ENCODE assay signal across 14 mouse cellular contexts in genomic region chr1:90997641-90998040, GRCm38 (mm10). TPM values are rescaled to one million over a fixed set of nuclear protein-coding genes. Genes with fewer than 3 reads are reported as not detected.
DNase-seq lines count a peak whose midpoint lies in the region; ATAC-seq and TF ChIP-seq lines count a peak whose summit lies in the region.
"Had no signal": no experiment of that assay in that cellular context is flagged by ENCODE, and none has a peak within 500 bp of the region (broad histone marks: within the 10 kb centered on the region; RNA-seq: fewer than 3 reads in every experiment).

No protein-coding gene starts in this region.

- 84% methylated on average over 5 of the region's 5 CpGs for WGBS in limb, embryonic 12.5 days
- 87% methylated on average over 5 of the region's 5 CpGs for WGBS in stomach, postnatal 0 days

- peaks cover 11% of the 10 kb centered on the region for H3K9me3 ChIP-seq in megakaryocyte, embryonic 14.5 days
- 0 out of 2 replicates have a peak, but pooled peaks cover 4% of the 10 kb centered on the region for H3K9me3 ChIP-seq in limb, embryonic 12.5 days
- no peaks in the 10 kb centered on the region for H3K9me3 ChIP-seq in stomach, postnatal 0 days (ENCODE audit: control insufficient read depth, low read length)

- no peak for TF ChIP-seq EP300 in stomach, postnatal 0 days (optimal IDR thresholded peaks at IDR 0.05)

- H3K9ac ChIP-seq in limb, embryonic 12.5 days (replicated peaks), result no peak overlapping the region
- H3K9ac ChIP-seq in stomach, postnatal 0 days (ENCODE audit: low read length), result no peak overlapping the region

- H3K36me3 ChIP-seq in megakaryocyte, embryonic 14.5 days (replicated peaks; ENCODE audit: low read length), result peaks cover 7% of the 10 kb centered on the region
- no peaks in the 10 kb centered on the region for H3K36me3 ChIP-seq in limb, embryonic 12.5 days
- no peaks in the 10 kb centered on the region for H3K36me3 ChIP-seq in stomach, postnatal 0 days (ENCODE audit: control insufficient read depth, insufficient read depth, low read length)

- no peak overlapping the region for H3K27ac ChIP-seq in limb, embryonic 12.5 days
- no peak overlapping the region for H3K27ac ChIP-seq in stomach, postnatal 0 days (replicated peaks)

- no peak for TF ChIP-seq CTCF in stomach, postnatal 0 days (IDR thresholded peaks at IDR 0.05; ENCODE audit: low read depth)

- peak; percentile 84 for DNase-seq in heart, adult 11 months
- no peak for DNase-seq in heart, postnatal 14 days
- DNase-seq in stomach, postnatal 0 days (ENCODE audit: low spot score), result no peak
- no peak for DNase-seq in cerebellum, postnatal 10 days
- DNase-seq: adrenal gland, postnatal 10 days; cerebellum, adult 9-11 months; kidney, adult 11 months; lung, embryonic 14.5 days had no signal

- intact Hi-C loops in heart, postnatal 14 days (cut with DNase I), result no loop called here

- H3K27me3 ChIP-seq in megakaryocyte, embryonic 14.5 days (replicated peaks), result peaks cover 46% of the 10 kb centered on the region
- peaks cover 6% of the 10 kb centered on the region; the same call in 1 of the 2 replicates for H3K27me3 ChIP-seq in limb, embryonic 12.5 days
- no peaks in the 10 kb centered on the region for H3K27me3 ChIP-seq in stomach, postnatal 0 days (ENCODE audit: control insufficient read depth, insufficient read depth, low read length)

- peaks cover 54% of the 10 kb centered on the region for H3K4me1 ChIP-seq in megakaryocyte, embryonic 14.5 days
- peaks cover 15% of the 10 kb centered on the region for H3K4me1 ChIP-seq in limb, embryonic 12.5 days (replicated peaks)
- peaks cover 4% of the 10 kb centered on the region for H3K4me1 ChIP-seq in stomach, postnatal 0 days (replicated peaks; ENCODE audit: control insufficient read depth, insufficient read depth)

- H3K4me3 ChIP-seq in megakaryocyte, embryonic 14.5 days (replicated peaks), result peak overlapping the region; percentile 97
- peak overlapping the region; percentile 69; the same call in 1 of the 2 replicates for H3K4me3 ChIP-seq in limb, embryonic 12.5 days (replicated peaks)
- no peak overlapping the region for H3K4me3 ChIP-seq in stomach, postnatal 0 days (ENCODE audit: low read depth, low read length)

- no peak for ATAC-seq in megakaryocyte, adult 5-6 weeks (ENCODE audit: poor library complexity, severe bottlenecking)
- no peak for ATAC-seq in limb, embryonic 12.5 days (ENCODE audit: insufficient number of reproducible peaks, insufficient read depth, low FRiP score, low TSS enrichment, low read depth)
- ATAC-seq in stomach, postnatal 0 days (ENCODE audit: low FRiP score, low TSS enrichment), result no peak
- ATAC-seq in granulocyte monocyte progenitor cell, adult 5-6 weeks (replicated peaks; ENCODE audit: poor library complexity, severe bottlenecking), result no peak

- peak overlapping the region; percentile 97; the same call in 1 of the 2 replicates for H3K4me2 ChIP-seq in limb, embryonic 12.5 days
- peak overlapping the region; percentile 98; the same call in 1 of the 2 replicates for H3K4me2 ChIP-seq in stomach, postnatal 0 days (replicated peaks; ENCODE audit: low read depth)

RNA-seq across cellular contexts. Expression of gene Lrrfip1, which starts 0.9 kb away (rescaled TPM):
- 100 to 1,000 TPM; 101 to 109 TPM for total RNA-seq in heart, postnatal 14 days (2021)
- 1.9 and 12.2 TPM in 2 replicates for polyA plus RNA-seq in megakaryocyte, embryonic 14.5 days (2012; ENCODE audit: insufficient read depth, low replicate concordance)
- 123 and 128 TPM in 2 replicates for total RNA-seq in megakaryocyte, adult 5-6 weeks (2015)
- 228 and 254 TPM in 2 replicates for total RNA-seq in megakaryocyte, adult 5-6 weeks (2017)
- polyA plus RNA-seq in limb, embryonic 12.5 days (2016; fragmentation: Nextera tagmentation; extraction: Ambion mirVana), result 28.3 and 29.9 TPM in 2 replicates
- 69.4 and 79.0 TPM in 2 replicates for polyA plus RNA-seq in stomach, postnatal 0 days (2015; fragmentation: Nextera tagmentation; extraction: Ambion mirVana)
- total RNA-seq in granulocyte monocyte progenitor cell, adult 5-6 weeks (2014; fragmentation: Nextera tagmentation), result 61.3 and 114 TPM in 2 replicates
- total RNA-seq in granulocyte monocyte progenitor cell, adult 5-6 weeks (2017), result 121 and 131 TPM in 2 replicates

RNA-seq across cellular contexts. Expression of gene Rab17, which starts 28.2 kb away (rescaled TPM):
- total RNA-seq in heart, postnatal 14 days (2021), result 1 to 10 TPM; 2.5 to 3.1 TPM
- 3.4 TPM in 1 of 2 replicates, not detected in the other for polyA plus RNA-seq in megakaryocyte, embryonic 14.5 days (2012; ENCODE audit: insufficient read depth, low replicate concordance)
- not detected in 2 replicates for total RNA-seq in megakaryocyte, adult 5-6 weeks (2015)
- not detected in 2 replicates for total RNA-seq in megakaryocyte, adult 5-6 weeks (2017)
- polyA plus RNA-seq in limb, embryonic 12.5 days (2016; fragmentation: Nextera tagmentation; extraction: Ambion mirVana), result 0.76 and 0.98 TPM in 2 replicates
- polyA plus RNA-seq in stomach, postnatal 0 days (2015; fragmentation: Nextera tagmentation; extraction: Ambion mirVana), result 4.6 and 5.7 TPM in 2 replicates
- 3.1 TPM in 1 of 2 replicates, not detected in the other for total RNA-seq in granulocyte monocyte progenitor cell, adult 5-6 weeks (2014; fragmentation: Nextera tagmentation)
- 0.47 and 2.0 TPM in 2 replicates for total RNA-seq in granulocyte monocyte progenitor cell, adult 5-6 weeks (2017)
- total RNA-seq: layer of hippocampus, postnatal 25 days had no signal

RNA-seq across cellular contexts. Expression of gene Prlh, which starts 44.7 kb away (rescaled TPM):
- total RNA-seq in heart, postnatal 14 days (2021), result not detected
- polyA plus RNA-seq in megakaryocyte, embryonic 14.5 days (2012; ENCODE audit: insufficient read depth, low replicate concordance), result not detected in 2 replicates
- total RNA-seq in megakaryocyte, adult 5-6 weeks (2015), result not detected in 2 replicates
- total RNA-seq in megakaryocyte, adult 5-6 weeks (2017), result not detected in 2 replicates
- polyA plus RNA-seq in limb, embryonic 12.5 days (2016; fragmentation: Nextera tagmentation; extraction: Ambion mirVana), result not detected in 2 replicates
- polyA plus RNA-seq in stomach, postnatal 0 days (2015; fragmentation: Nextera tagmentation; extraction: Ambion mirVana), result not detected in 2 replicates
- total RNA-seq in granulocyte monocyte progenitor cell, adult 5-6 weeks (2014; fragmentation: Nextera tagmentation), result not detected in 2 replicates
- not detected in 2 replicates for total RNA-seq in granulocyte monocyte progenitor cell, adult 5-6 weeks (2017)
- total RNA-seq: adrenal gland, postnatal 10 days; layer of hippocampus, postnatal 25 days had no signal
- polyA plus RNA-seq: lung, embryonic 14.5 days; spleen, adult 2 months had no signal
